25 mouse cellular contexts compared by ENCODE assay signal in genomic region chr4:126117116-126117515, GRCm38 (mm10). TPM values are rescaled to one million over a fixed set of nuclear protein-coding genes. Genes with fewer than 3 reads are reported as not detected.
DNase-seq lines count a peak whose midpoint lies in the region; ATAC-seq and TF ChIP-seq lines count a peak whose summit lies in the region.
"Had no signal": no experiment of that assay in that cellular context is flagged by ENCODE, and none has a peak within 500 bp of the region (broad histone marks: within the 10 kb centered on the region; RNA-seq: fewer than 3 reads in every experiment).

No protein-coding gene starts in this region.

- no peak overlapping the region for H3K4me3 ChIP-seq in hindbrain, postnatal 0 days (ENCODE audit: low read length)
- no peak overlapping the region for H3K4me3 ChIP-seq in hindbrain, embryonic 12.5 days
- no peak overlapping the region for H3K4me3 ChIP-seq in lung, postnatal 0 days (ENCODE audit: low read depth, low read length)
- H3K4me3 ChIP-seq: embryonic facial prominence, embryonic 12.5 days; limb, embryonic 15.5 days; midbrain, embryonic 10.5 days; neural tube, embryonic 15.5 days had no signal

- peak overlapping the region; percentile 48; the same call in 1 of the 2 replicates for H3K27ac ChIP-seq in hindbrain, postnatal 0 days
- H3K27ac ChIP-seq in hindbrain, embryonic 12.5 days: no peak overlapping the region
- H3K27ac ChIP-seq in lung, postnatal 0 days (ENCODE audit: low read length): no peak overlapping the region
- H3K27ac ChIP-seq: embryonic facial prominence, embryonic 12.5 days; limb, embryonic 15.5 days; midbrain, embryonic 10.5 days; neural tube, embryonic 15.5 days; stomach, postnatal 0 days had no signal

- H3K9ac ChIP-seq in hindbrain, postnatal 0 days (replicated peaks; ENCODE audit: low read length): no peak overlapping the region
- H3K9ac ChIP-seq in hindbrain, embryonic 12.5 days: no peak overlapping the region
- H3K9ac ChIP-seq in lung, postnatal 0 days (replicated peaks; ENCODE audit: low read depth): no peak overlapping the region
- H3K9ac ChIP-seq: embryonic facial prominence, embryonic 12.5 days; limb, embryonic 15.5 days; neural tube, embryonic 15.5 days had no signal

- peaks cover 18% of the 10 kb centered on the region; the same call in 1 of the 2 replicates for H3K4me1 ChIP-seq in hindbrain, postnatal 0 days (ENCODE audit: insufficient read depth, low read length)
- H3K4me1 ChIP-seq in hindbrain, embryonic 12.5 days: peaks cover 18% of the 10 kb centered on the region
- peaks cover 6% of the 10 kb centered on the region; the same call in 1 of the 2 replicates for H3K4me1 ChIP-seq in lung, postnatal 0 days (ENCODE audit: insufficient read depth, low read depth, low read length)
- H3K4me1 ChIP-seq: embryonic facial prominence, embryonic 12.5 days had no signal

- H3K9me3 ChIP-seq in hindbrain, postnatal 0 days (ENCODE audit: low read length): no peaks in the 10 kb centered on the region
- peaks cover 11% of the 10 kb centered on the region; the same call in 1 of the 2 replicates for H3K9me3 ChIP-seq in hindbrain, embryonic 12.5 days (replicated peaks)
- no peaks in the 10 kb centered on the region for H3K9me3 ChIP-seq in lung, postnatal 0 days (ENCODE audit: low read length)
- H3K9me3 ChIP-seq: G1E; limb, embryonic 15.5 days; neural tube, embryonic 15.5 days had no signal

- TF ChIP-seq EP300 in lung, postnatal 0 days (IDR thresholded peaks at IDR 0.05): no peak

- ATAC-seq in hindbrain, postnatal 0 days: no peak
- no peak for ATAC-seq in hindbrain, embryonic 12.5 days (ENCODE audit: low FRiP score)
- ATAC-seq in lung, postnatal 0 days: peak; percentile 16; the same call in 1 of the 2 replicates
- ATAC-seq: Patski had no signal

- 64% methylated on average over 8 of the region's 8 CpGs for WGBS in hindbrain, postnatal 0 days
- WGBS in hindbrain, embryonic 12.5 days: 86% methylated on average over 8 of the region's 8 CpGs
- WGBS in lung, postnatal 0 days: 52% methylated on average over 7 of the region's 8 CpGs

- H3K36me3 ChIP-seq in hindbrain, postnatal 0 days (ENCODE audit: insufficient read depth, low read length): no peaks in the 10 kb centered on the region
- peaks cover 23% of the 10 kb centered on the region; the same call in 1 of the 2 replicates for H3K36me3 ChIP-seq in hindbrain, embryonic 12.5 days
- no peaks in the 10 kb centered on the region for H3K36me3 ChIP-seq in lung, postnatal 0 days (ENCODE audit: insufficient read depth, low read length)

- H3K4me2 ChIP-seq in hindbrain, postnatal 0 days (ENCODE audit: low read depth, low read length): no peak overlapping the region
- no peak overlapping the region for H3K4me2 ChIP-seq in hindbrain, embryonic 12.5 days (replicated peaks)
- H3K4me2 ChIP-seq in lung, postnatal 0 days (replicated peaks; ENCODE audit: low read depth, low read length): no peak overlapping the region
- H3K4me2 ChIP-seq: embryonic facial prominence, embryonic 12.5 days; heart, embryonic 11.5 days; limb, embryonic 15.5 days; neural tube, embryonic 15.5 days had no signal

- H3K27me3 ChIP-seq in hindbrain, postnatal 0 days (ENCODE audit: insufficient read depth, low read length): no peaks in the 10 kb centered on the region
- H3K27me3 ChIP-seq in hindbrain, embryonic 12.5 days: no peaks in the 10 kb centered on the region
- H3K27me3 ChIP-seq in lung, postnatal 0 days (replicated peaks; ENCODE audit: insufficient read depth, low read length): no peaks in the 10 kb centered on the region
- H3K27me3 ChIP-seq: CH12.LX; embryonic facial prominence, embryonic 12.5 days; limb, embryonic 15.5 days; neural tube, embryonic 15.5 days; Patski had no signal

- no peak for TF ChIP-seq CTCF in hindbrain, postnatal 0 days (IDR thresholded peaks at IDR 0.05; ENCODE audit: low read depth)
- TF ChIP-seq CTCF in lung, postnatal 0 days (IDR thresholded peaks at IDR 0.05): no peak

- DNase-seq in cerebellum, adult 9-11 months: peak; percentile 49
- no peak for DNase-seq in cerebellum, postnatal 36 days
- DNase-seq in hindbrain, postnatal 0 days (ENCODE audit: low spot score): peak; percentile 78
- DNase-seq in lung, postnatal 0 days (ENCODE audit: low spot score): peak; percentile 39
- no peak for DNase-seq in lung, postnatal 36 days
- peak; percentile 60 to 64 for DNase-seq in cerebellum, postnatal 14 days
- DNase-seq: adrenal gland, adult 2 months; B cell, adult 2 months; gastrocnemius, postnatal 10 days; heart, adult 11 months; kidney, adult 11 months; kidney, postnatal 4 days; right cerebral cortex, postnatal 14 days; thymus, adult 2 months; thymus, postnatal 4 days had no signal

RNA-seq across cellular contexts. Expression of gene Stk40, which starts 13.4 kb away (rescaled TPM):
- total RNA-seq in hindbrain, postnatal 0 days (2014; rRNA removed): 19.9 and 23.3 TPM in 2 replicates
- polyA plus RNA-seq in hindbrain, postnatal 0 days (2015; fragmentation: Nextera tagmentation; extraction: Ambion mirVana): 17.6 and 19.7 TPM in 2 replicates
- polyA plus RNA-seq in hindbrain, embryonic 12.5 days (2016; fragmentation: Nextera tagmentation; extraction: Ambion mirVana): 49.4 and 51.0 TPM in 2 replicates
- 26.7 and 30.6 TPM in 2 replicates for polyA plus RNA-seq in lung, postnatal 0 days (2015; fragmentation: Nextera tagmentation; extraction: Ambion mirVana)

RNA-seq across cellular contexts. Expression of gene Lsm10, which starts 20.7 kb away (rescaled TPM):
- total RNA-seq in hindbrain, postnatal 0 days (2014; rRNA removed): 25.1 and 54.7 TPM in 2 replicates
- 42.8 and 42.9 TPM in 2 replicates for polyA plus RNA-seq in hindbrain, postnatal 0 days (2015; fragmentation: Nextera tagmentation; extraction: Ambion mirVana)
- polyA plus RNA-seq in hindbrain, embryonic 12.5 days (2016; fragmentation: Nextera tagmentation; extraction: Ambion mirVana): 37.7 and 39.6 TPM in 2 replicates
- 62.2 and 64.1 TPM in 2 replicates for polyA plus RNA-seq in lung, postnatal 0 days (2015; fragmentation: Nextera tagmentation; extraction: Ambion mirVana)

RNA-seq across cellular contexts. Expression of gene Eva1b, which starts 30.4 kb away (rescaled TPM):
- 24.9 and 25.6 TPM in 2 replicates for total RNA-seq in hindbrain, postnatal 0 days (2014; rRNA removed)
- 11.6 and 12.3 TPM in 2 replicates for polyA plus RNA-seq in hindbrain, postnatal 0 days (2015; fragmentation: Nextera tagmentation; extraction: Ambion mirVana)
- polyA plus RNA-seq in hindbrain, embryonic 12.5 days (2016; fragmentation: Nextera tagmentation; extraction: Ambion mirVana): 35.4 and 40.0 TPM in 2 replicates
- 151 TPM in 2 replicates for polyA plus RNA-seq in lung, postnatal 0 days (2015; fragmentation: Nextera tagmentation; extraction: Ambion mirVana)

RNA-seq across cellular contexts. Expression of gene Sh3d21, which starts 46.2 kb away (rescaled TPM):
- 0.63 and 1.2 TPM in 2 replicates for total RNA-seq in hindbrain, postnatal 0 days (2014; rRNA removed)
- 2.2 and 2.6 TPM in 2 replicates for polyA plus RNA-seq in hindbrain, postnatal 0 days (2015; fragmentation: Nextera tagmentation; extraction: Ambion mirVana)
- polyA plus RNA-seq in hindbrain, embryonic 12.5 days (2016; fragmentation: Nextera tagmentation; extraction: Ambion mirVana): 3.7 and 5.3 TPM in 2 replicates
- 23.3 and 30.7 TPM in 2 replicates for polyA plus RNA-seq in lung, postnatal 0 days (2015; fragmentation: Nextera tagmentation; extraction: Ambion mirVana)

RNA-seq across cellular contexts. Expression of gene Oscp1, which starts 58.8 kb away (rescaled TPM):
- total RNA-seq in hindbrain, postnatal 0 days (2014; rRNA removed): 12.7 and 20.2 TPM in 2 replicates
- polyA plus RNA-seq in hindbrain, postnatal 0 days (2015; fragmentation: Nextera tagmentation; extraction: Ambion mirVana): 43.4 and 46.6 TPM in 2 replicates
- 23.5 and 25.0 TPM in 2 replicates for polyA plus RNA-seq in hindbrain, embryonic 12.5 days (2016; fragmentation: Nextera tagmentation; extraction: Ambion mirVana)
- 11.8 and 12.3 TPM in 2 replicates for polyA plus RNA-seq in lung, postnatal 0 days (2015; fragmentation: Nextera tagmentation; extraction: Ambion mirVana)

Comparison
In these comparisons a context has a peak if more than half of its experiments do, and no peak if none do; other contexts are left out.
1. DNase-seq: peak in cerebellum, adult 9-11 months (single experiment), hindbrain, postnatal 0 days (single experiment), lung, postnatal 0 days (single experiment) and cerebellum, postnatal 14 days (2 of 2); none in cerebellum, postnatal 36 days (0 of 2) and lung, postnatal 36 days (single experiment).